Mouse (Mus musculus) hematopoietic stem cell, adult 5-6 weeks (primary cell): ENCODE measurements at regions not wholly inside any gene's neighbourhood (a gene's known extent, or its start where the extent isn't known, plus 50 kb on each side); places are given as distances from the start of the nearest gene placed in this dataset.
"Not testable (repeated sequence)": the region's sequence is repeated elsewhere in the genome, so short reads cannot be mapped to it uniquely, and the experiment has no call there.

Experiments
- ATAC-seq, 2 experiments: fragments of 125-278 bp in 1 of 2; replicated peaks in 1 of 2; 2 replicates each; pipeline ENCODE4 v1.8.0; 2016 to 2017; ENCODE audit warnings: inconsistent platforms in 2 of 2, mild to moderate bottlenecking in 2 of 2, moderate number of reproducible peaks in 2 of 2, low read depth in 1 of 2, moderate TSS enrichment in 1 of 2; ENCODE audit not compliant: low FRiP score in 2 of 2, poor library complexity in 2 of 2, severe bottlenecking in 2 of 2, insufficient read depth in 1 of 2, low TSS enrichment in 1 of 2

GRCm38 (mm10) chr15:89730320-89730719 is 111.3 kb downstream of the Syt10 start:
- peak; percentile 76 for ATAC-seq

GRCm38 (mm10) chr15:89724356-89724755 is 117.3 kb downstream of the Syt10 start:
- no peak for ATAC-seq

- ATAC-seq = no peak
Observed at GRCm38 (mm10) chr15:89697221-89697620, 105.5 kb upstream of the Rabl2 start.

GRCm38 (mm10) chr15:89676366-89676765 is 84.6 kb upstream of the Rabl2 start:
- no peak for ATAC-seq

GRCm38 (mm10) chr15:89656558-89656957 is 64.8 kb upstream of the Rabl2 start:
- not testable (repeated sequence) for ATAC-seq
